Mouse (Mus musculus) forebrain, postnatal 0 days (tissue): Measurements from ENCODE around the gene Invs. TPM values are rescaled to one million over a fixed set of nuclear protein-coding genes. Genes with fewer than 3 reads are reported as not detected.
"Not testable (repeated sequence)": the region's sequence is repeated elsewhere in the genome, so short reads cannot be mapped to it uniquely, and the experiment has no call there.

Experiments
- ATAC-seq: fragments of 200-750 bp; cut with Nextera tagmentation; 2 replicates; pipeline ENCODE4 v1.8.0; 2017; ENCODE audit warnings: mild to moderate bottlenecking, moderate library complexity
- DNase-seq: peaks from one replicate; pipeline ENCODE4 v3.0.0-alpha.2; 2015
- H3K27ac ChIP-seq: fragments of 300-500 bp; sonication (generic); 2 replicates; pipeline ENCODE4 v1.5.1; 2014; ENCODE audit warnings: low read depth, mild to moderate bottlenecking, antibody characterized with exemption, low read length, moderate library complexity, mixed read lengths
- H3K27me3 ChIP-seq: fragments of 300-500 bp; sonication (generic); 2 replicates; pipeline ENCODE4 v1.6.1; 2014; ENCODE audit warnings: mild to moderate bottlenecking, low read length, mixed read lengths; ENCODE audit not compliant: insufficient read depth
- H3K36me3 ChIP-seq: fragments of 300-500 bp; sonication (generic); 2 replicates; pipeline ENCODE4 v1.6.1; 2014; ENCODE audit warnings: mild to moderate bottlenecking, moderate library complexity; ENCODE audit not compliant: insufficient read depth
- H3K4me1 ChIP-seq: fragments of 300-500 bp; sonication (generic); 2 replicates; pipeline ENCODE4 v1.6.1; 2014; ENCODE audit warnings: antibody characterized with exemption; ENCODE audit not compliant: insufficient read depth
- H3K4me2 ChIP-seq: fragments of 300-500 bp; sonication (generic); 2 replicates; pipeline ENCODE4 v1.6.1; 2014; ENCODE audit warnings: low read depth, mild to moderate bottlenecking, moderate library complexity
- H3K4me3 ChIP-seq: fragments of 300-500 bp; sonication (generic); 2 replicates; pipeline ENCODE4 v1.5.1; 2014; ENCODE audit warnings: low read depth, low read length, mixed read lengths
- H3K9ac ChIP-seq: fragments of 300-500 bp; sonication (generic); 2 replicates; pipeline ENCODE4 v1.6.1; 2014; ENCODE audit warnings: mild to moderate bottlenecking
- H3K9me3 ChIP-seq: fragments of 300-500 bp; sonication (generic); 2 replicates; pipeline ENCODE4 v1.6.1; 2016; ENCODE audit warnings: low read length
- CTCF ChIP-seq: sonication (generic); IDR thresholded peaks from 2 replicates; pipeline ENCODE4 v1.5.1; 2016; ENCODE audit warnings: antibody characterized with exemption, control low read depth, low read depth
- whole genome bisulfite sequencing: fragments of 180-500 bp; shearing (Covaris S2); extraction: QIAGEN DNeasy Blood & Tissue Kit; methylation state at CpG from one replicate; pipeline ENCODE4 v1.1.7; 2014; 5-methylcytosine and 5-hydroxymethylcytosine counted together
- polyA plus RNA-seq: library from polyadenylated mRNA; unstranded; fragments of >200 nt; fragmentation: Nextera tagmentation; extraction: Ambion mirVana; gene quantifications from 2 replicates; pipeline ENCODE4 v1.2.1, GENCODE M21; 2015
- total RNA-seq: library from RNA; depleted of rRNA; stranded (reverse); fragments of >200 nt; gene quantifications from 2 replicates; pipeline ENCODE4 v1.2.3, GENCODE M21; 2014

Gene Invs
- total and polyA plus RNA-seq, 2 experiments from 2014 or later = 2.7 to 8.7 TPM

DNA sequence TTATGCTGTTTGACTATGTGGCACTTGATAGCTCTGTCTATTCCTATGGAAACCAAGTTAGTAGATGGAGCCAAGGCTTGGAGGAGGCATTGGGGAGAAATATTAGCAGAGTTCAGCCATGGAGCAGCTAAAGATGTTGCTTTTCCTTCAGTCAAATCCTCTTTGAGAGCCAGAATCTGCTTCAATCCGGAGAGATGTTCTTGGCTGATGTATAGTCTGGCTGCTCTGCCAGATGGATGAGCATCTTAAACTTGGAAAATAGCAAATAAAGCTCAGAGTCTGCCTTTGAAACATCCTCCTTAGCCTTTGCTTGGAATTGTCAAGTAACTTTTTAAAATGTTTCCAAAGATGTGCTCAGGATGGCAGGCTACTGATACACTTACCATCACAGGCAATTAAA lies 91.5 kb downstream of the Invs start:
- DNase-seq = peak; percentile 47
- Histone ChIP-seq H3K27ac (no peak overlapping the region), H3K27me3 (no peaks in the 10 kb centered on the region), H3K4me3 (no peak overlapping the region), H3K4me1 (no peaks in the 10 kb centered on the region), H3K9ac (no peak overlapping the region), H3K9me3 (no peaks in the 10 kb centered on the region), H3K4me2 (no peak overlapping the region), H3K36me3 (no peaks in the 10 kb centered on the region)
- ATAC-seq = peak; percentile 66
- 53% methylated on average over 1 of the region's 1 CpGs for WGBS
- no peak for TF ChIP-seq CTCF

DNA sequence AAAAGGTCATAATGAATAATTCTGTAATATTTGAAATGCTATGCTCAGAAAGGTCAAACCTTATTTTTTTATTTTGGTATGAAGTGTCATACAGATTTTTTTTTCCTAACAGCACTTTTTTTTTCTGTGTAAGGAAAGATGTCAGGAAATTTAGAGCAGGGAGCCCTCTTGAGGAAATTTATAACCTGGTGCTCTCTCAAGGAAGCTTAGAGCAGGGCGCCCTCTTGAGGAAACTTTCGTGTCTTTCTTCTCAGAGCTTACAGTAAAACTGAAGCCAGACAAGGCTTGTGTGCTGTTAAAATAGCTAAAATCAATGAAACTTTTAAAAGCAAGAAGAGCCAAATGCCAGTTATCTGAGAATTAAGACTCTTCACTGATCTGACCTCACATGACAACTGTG lies 101.4 kb downstream of the Invs start:
- H3K9me3 ChIP-seq = no peaks in the 10 kb centered on the region
- ATAC-seq (peak; percentile 78), DNase-seq (peak; percentile 94)
- no peak overlapping the region for H3K9ac ChIP-seq
- H3K4me2 ChIP-seq = no peak overlapping the region
- H3K27ac ChIP-seq = no peak overlapping the region
- H3K36me3 ChIP-seq = no peaks in the 10 kb centered on the region
- H3K27me3 ChIP-seq = no peaks in the 10 kb centered on the region
- 0% methylated on average over 2 of the region's 2 CpGs for WGBS
- H3K4me3 ChIP-seq = no peak overlapping the region
- no peaks in the 10 kb centered on the region for H3K4me1 ChIP-seq
- TF ChIP-seq CTCF = peak; percentile 89

- 81% methylated on average over 5 of the region's 5 CpGs for WGBS
- no peaks in the 10 kb centered on the region for H3K27me3 ChIP-seq
Measured at GRCm38 (mm10) chr4:48382506-48382905, 102.9 kb downstream of the Invs start.

GRCm38 (mm10) chr4:48396949-48397348 lies 117.4 kb downstream of the Invs start:
- no peak for ATAC-seq
- 0 out of 2 replicates have a peak, but pooled peaks cover 5% of the 10 kb centered on the region for H3K36me3 ChIP-seq

More at GRCm38 (mm10) chr4:48382506-48382905, 102.9 kb downstream of the Invs start:
- no peak for TF ChIP-seq CTCF
- H3K4me1 ChIP-seq = no peaks in the 10 kb centered on the region
- H3K9me3 ChIP-seq = no peaks in the 10 kb centered on the region
- no peak for DNase-seq
- no peak overlapping the region for H3K4me2 ChIP-seq
- ATAC-seq = no peak
- H3K9ac ChIP-seq = no peak overlapping the region
- no peak overlapping the region for H3K27ac ChIP-seq
- H3K4me3 ChIP-seq = no peak overlapping the region
- H3K36me3 ChIP-seq = no peaks in the 10 kb centered on the region

GRCm38 (mm10) chr4:48403066-48403640 lies 123.6 kb downstream of the Invs start:
- DNase-seq (no peak), ATAC-seq (no peak)
- Histone ChIP-seq H3K9me3 (no peaks in the 10 kb centered on the region), H3K4me2 (no peak overlapping the region), H3K4me1 (no peaks in the 10 kb centered on the region; the same call in 1 of the 2 replicates), H3K27ac (no peak overlapping the region), H3K4me3 (no peak overlapping the region), H3K27me3 (no peaks in the 10 kb centered on the region), H3K9ac (no peak overlapping the region), H3K36me3 (no peaks in the 10 kb centered on the region)
- 62% methylated on average over 16 of the region's 16 CpGs for WGBS
- no peak for TF ChIP-seq CTCF

More at GRCm38 (mm10) chr4:48396949-48397348, 117.4 kb downstream of the Invs start:
- TF ChIP-seq CTCF = no peak
- WGBS = 94% methylated on average over 3 of the region's 3 CpGs
- Histone ChIP-seq H3K9ac (no peak overlapping the region), H3K4me3 (no peak overlapping the region), H3K27ac (no peak overlapping the region), H3K4me1 (no peaks in the 10 kb centered on the region), H3K4me2 (no peak overlapping the region), H3K27me3 (no peaks in the 10 kb centered on the region), H3K9me3 (no peaks in the 10 kb centered on the region)
- no peak for DNase-seq

- not testable (repeated sequence) for H3K36me3 ChIP-seq, ATAC-seq, H3K27me3 ChIP-seq, H3K4me2 ChIP-seq, H3K4me3 ChIP-seq, H3K4me1 ChIP-seq, H3K9ac ChIP-seq, H3K9me3 ChIP-seq, H3K27ac ChIP-seq, DNase-seq
- WGBS = 91% methylated on average over 9 of the region's 10 CpGs
Measured at GRCm38 (mm10) chr4:48405724-48406491, 126.3 kb downstream of the Invs start.

- no peak overlapping the region for H3K9ac ChIP-seq
- ATAC-seq = peak; percentile 42
- no peaks in the 10 kb centered on the region for H3K9me3 ChIP-seq
- 52% methylated on average over 18 of the region's 18 CpGs for WGBS
- DNase-seq = peak; percentile 76
- H3K36me3 ChIP-seq = no peaks in the 10 kb centered on the region
- no peak overlapping the region for H3K4me3 ChIP-seq
- TF ChIP-seq CTCF = peak; percentile 91
- no peak overlapping the region for H3K27ac ChIP-seq
- peak overlapping the region; percentile 13; the same call in 1 of the 2 replicates for H3K4me2 ChIP-seq
- H3K27me3 ChIP-seq = no peaks in the 10 kb centered on the region
- no peaks in the 10 kb centered on the region; the same call in 1 of the 2 replicates for H3K4me1 ChIP-seq
Measured at GRCm38 (mm10) chr4:48407350-48408039, 127.9 kb downstream of the Invs start.
